Mouse (Mus musculus) embryonic fibroblast, embryonic 13.5 days (primary cell): Measurements from ENCODE around the gene Dhx34. TPM values are rescaled to one million over a fixed set of nuclear protein-coding genes. Genes with fewer than 3 reads are reported as not detected.

Experiments
- H3K27ac ChIP-seq: 2 replicates; pipeline ENCODE4 v1.5.1; 2012; ENCODE audit warnings: low read length, control low read depth, inconsistent platforms; ENCODE audit not compliant: insufficient read depth
- H3K4me1 ChIP-seq: 2 replicates; pipeline ENCODE4 v1.6.1; 2011; ENCODE audit warnings: low read length; ENCODE audit not compliant: control insufficient read depth, insufficient read depth
- H3K4me3 ChIP-seq: 2 replicates; pipeline ENCODE4 v1.5.1; 2011; ENCODE audit warnings: mild to moderate bottlenecking, control low read depth, low read length; ENCODE audit not compliant: insufficient read depth
- CTCF ChIP-seq: IDR thresholded peaks from 2 replicates; pipeline ENCODE4 v1.5.1; 2011; ENCODE audit warnings: mild to moderate bottlenecking, control low read depth, low read length, moderate library complexity, borderline replicate concordance; ENCODE audit not compliant: insufficient read depth
- POLR2A ChIP-seq: IDR thresholded peaks from 2 replicates; pipeline ENCODE4 v1.6.1; 2011; ENCODE audit warnings: low read depth, mild to moderate bottlenecking, control low read depth, low read length, moderate library complexity
- polyA plus RNA-seq: library from polyadenylated mRNA; stranded (reverse); fragments of >200 nt; gene quantifications from 2 replicates; pipeline ENCODE4 v1.2.4, GENCODE M21; 2011; ENCODE audit warnings: low read depth; ENCODE audit not compliant: missing spikeins, insufficient read length

The Dhx34 gene
- polyA plus RNA-seq, 1 experiment: 8.4 TPM

- Histone ChIP-seq H3K4me1 (no peaks in the 10 kb centered on the region), H3K27ac (no peak overlapping the region)
- TF ChIP-seq CTCF (no peak), POLR2A (no peak)
Observed at GRCm38 (mm10) chr7:16198540-16198939, 23.3 kb downstream of the Dhx34 start.

DNA sequence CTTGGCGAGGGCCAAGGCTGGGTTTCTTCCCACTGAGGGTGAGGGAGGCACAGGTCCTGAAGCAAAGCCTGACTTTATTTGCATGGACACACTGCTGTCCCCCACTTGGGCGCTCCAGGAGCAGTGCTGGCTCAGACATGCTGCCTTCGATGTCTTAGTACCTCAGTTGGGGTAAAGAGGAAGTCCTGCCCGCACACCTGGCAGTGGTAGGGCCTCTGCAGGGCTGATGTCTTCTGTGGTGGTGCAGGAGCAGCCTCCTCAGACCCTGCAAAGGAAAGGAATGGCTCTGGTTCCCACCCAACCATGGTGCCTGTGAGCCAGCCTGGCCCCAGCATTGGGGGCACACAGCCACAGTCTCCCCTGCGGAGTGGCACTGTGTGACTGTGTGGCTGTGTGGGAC, 24.7 kb downstream of the Dhx34 start:
- Histone ChIP-seq H3K27ac (no peak overlapping the region), H3K4me3 (no peak overlapping the region), H3K4me1 (no peaks in the 10 kb centered on the region)
- no peak for TF ChIP-seq CTCF
- no peak for TF ChIP-seq POLR2A

More at GRCm38 (mm10) chr7:16198540-16198939, 23.3 kb downstream of the Dhx34 start:
- H3K4me3 ChIP-seq: no peak overlapping the region

- no peaks in the 10 kb centered on the region for H3K4me1 ChIP-seq
- H3K27ac ChIP-seq: no peak overlapping the region
- H3K4me3 ChIP-seq: no peak overlapping the region
- TF ChIP-seq CTCF (no peak), POLR2A (no peak)
Observed at GRCm38 (mm10) chr7:16196616-16197015, 25.2 kb downstream of the Dhx34 start.

- TF ChIP-seq POLR2A (no peak), CTCF (no peak)
- Histone ChIP-seq H3K27ac (no peak overlapping the region), H3K4me1 (no peaks in the 10 kb centered on the region)
Observed at GRCm38 (mm10) chr7:16193702-16194101, 28.1 kb downstream of the Dhx34 start.

DNA sequence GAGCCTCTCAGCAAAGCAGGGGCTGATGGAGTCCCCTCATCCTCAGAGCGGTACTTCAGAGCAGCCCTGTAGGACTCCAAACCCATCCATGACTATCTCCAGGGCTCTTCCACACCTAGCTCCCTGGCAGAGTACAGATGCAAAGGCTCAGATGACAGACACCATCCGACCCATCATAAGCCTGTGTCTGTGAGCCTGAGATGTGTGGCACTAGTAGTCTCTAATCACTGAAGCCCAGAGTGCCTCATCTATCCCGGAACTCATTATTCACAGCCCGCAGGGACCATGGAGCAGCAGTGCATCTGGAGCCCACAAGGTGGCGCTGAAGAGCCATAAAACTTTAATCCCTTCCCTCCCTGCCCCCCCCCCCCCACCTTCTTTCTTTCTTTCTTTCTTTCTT, 29.5 kb downstream of the Dhx34 start:
- no peaks in the 10 kb centered on the region for H3K4me1 ChIP-seq
- H3K27ac ChIP-seq: no peak overlapping the region
- H3K4me3 ChIP-seq: no peak overlapping the region
- TF ChIP-seq POLR2A (no peak), CTCF (peak; percentile 57; the same call in 1 of the 2 replicates)

More at GRCm38 (mm10) chr7:16193702-16194101, 28.1 kb downstream of the Dhx34 start:
- no peak overlapping the region for H3K4me3 ChIP-seq

- TF ChIP-seq POLR2A: no peak
- no peak for TF ChIP-seq CTCF
- H3K4me1 ChIP-seq: no peaks in the 10 kb centered on the region
- no peak overlapping the region for H3K27ac ChIP-seq
Observed at GRCm38 (mm10) chr7:16187494-16187893, 34.3 kb downstream of the Dhx34 start.

GRCm38 (mm10) chr7:16183663-16184062, 38.2 kb downstream of the Dhx34 start:
- no peak overlapping the region for H3K27ac ChIP-seq
- no peak overlapping the region for H3K4me3 ChIP-seq
- no peak for TF ChIP-seq POLR2A
- TF ChIP-seq CTCF: no peak
- no peaks in the 10 kb centered on the region for H3K4me1 ChIP-seq

More at GRCm38 (mm10) chr7:16187494-16187893, 34.3 kb downstream of the Dhx34 start:
- no peak overlapping the region for H3K4me3 ChIP-seq

- Histone ChIP-seq H3K4me1 (0 out of 2 replicates have a peak, but pooled peaks cover 5% of the 10 kb centered on the region), H3K27ac (no peak overlapping the region), H3K4me3 (no peak overlapping the region)
- TF ChIP-seq POLR2A: no peak
- no peak for TF ChIP-seq CTCF
Observed at GRCm38 (mm10) chr7:16178114-16178513, 43.7 kb downstream of the Dhx34 start.

GRCm38 (mm10) chr7:16175542-16175931, 46.3 kb downstream of the Dhx34 start:
- 0 out of 2 replicates have a peak, but pooled peaks cover 5% of the 10 kb centered on the region for H3K4me1 ChIP-seq
- peak overlapping the region; percentile 41 for H3K4me3 ChIP-seq
- TF ChIP-seq CTCF: no peak
- no peak overlapping the region for H3K27ac ChIP-seq

DNA sequence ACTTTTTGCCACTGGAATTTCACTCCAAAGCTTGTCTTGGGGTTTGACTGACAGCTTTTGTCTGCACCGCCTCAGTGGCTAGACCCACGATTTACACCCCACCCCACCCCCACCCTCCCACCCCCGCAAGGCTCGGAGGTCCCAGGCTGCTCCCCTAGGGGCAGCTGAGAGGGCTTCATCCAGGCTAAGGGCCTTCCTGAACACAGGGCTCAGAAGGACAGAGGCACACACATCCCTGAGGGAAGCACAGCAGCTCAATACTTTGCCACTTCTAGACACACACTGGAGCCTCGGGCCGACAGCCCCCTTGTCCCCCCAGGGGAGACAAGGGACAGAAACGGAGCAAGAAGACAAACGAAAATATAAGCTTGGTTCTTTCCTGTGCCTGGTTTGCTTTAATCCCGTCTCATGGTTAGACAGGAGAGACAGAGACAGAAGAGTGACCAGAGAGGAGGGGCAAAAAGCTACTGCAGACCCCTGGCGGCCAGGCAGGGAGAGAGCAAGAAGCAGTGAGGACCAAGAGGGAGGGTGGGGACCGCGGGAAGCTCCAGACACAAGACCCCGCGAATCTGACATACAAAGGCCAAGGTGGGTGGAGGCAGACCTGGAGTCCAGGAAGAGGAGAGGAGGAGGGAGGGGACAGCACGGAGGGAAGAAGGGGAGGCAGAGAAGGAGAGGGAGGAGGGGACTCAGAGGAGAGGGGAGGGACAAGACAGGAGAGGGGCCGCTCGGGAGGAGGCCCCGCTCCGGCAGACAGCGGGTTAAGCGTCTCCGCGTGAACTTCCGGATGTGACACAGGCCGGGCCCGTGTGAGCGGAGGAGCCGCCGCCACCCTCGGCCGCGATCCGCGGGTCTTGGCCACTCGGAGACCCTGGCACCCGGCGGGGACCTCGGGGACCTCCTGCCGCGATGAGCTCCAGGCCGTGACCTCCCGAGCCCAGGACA, 47.0 kb downstream of the Dhx34 start, which contains the start of gene Meis3:
Gene Meis3 (plus strand): TSS at position 494 of the 945 bp plus-strand sequence.
- TF ChIP-seq CTCF (peak; percentile 54; the same call in 1 of the 2 replicates), POLR2A (peak; percentile 57)
- Histone ChIP-seq H3K27ac (no peak within 1 kb of the TSS), H3K4me3 (peak within 1 kb of the TSS; percentile 41), H3K4me1 (0 out of 2 replicates have a peak, but pooled peaks cover 5% of the 10 kb centered on the region)

DNA sequence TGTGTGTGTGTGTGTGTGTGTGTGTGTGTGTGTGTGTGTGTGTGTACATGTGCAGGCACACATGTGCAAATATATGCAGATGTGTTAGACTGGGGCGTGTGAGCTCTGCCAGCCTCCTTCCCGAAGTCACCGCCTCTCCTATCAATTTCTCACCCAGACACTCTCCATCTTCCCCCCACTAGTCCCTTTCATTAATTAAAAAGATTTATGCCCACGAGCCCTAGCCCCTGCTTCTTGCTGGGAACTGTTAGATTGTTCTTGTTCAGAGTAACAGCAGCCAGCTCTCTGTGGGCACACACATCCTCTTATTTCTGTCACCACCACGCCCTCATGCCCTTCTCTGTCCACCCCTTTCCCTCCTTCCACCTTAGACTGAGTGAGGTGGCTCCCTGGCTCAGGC, 48.7 kb downstream of the Dhx34 start:
- Histone ChIP-seq H3K4me3 (no peak overlapping the region), H3K27ac (no peak overlapping the region), H3K4me1 (0 out of 2 replicates have a peak, but pooled peaks cover 5% of the 10 kb centered on the region)
- TF ChIP-seq CTCF: no peak
- no peak for TF ChIP-seq POLR2A
